Mouse (Mus musculus): ENCODE measurements around the gene Ptafr. TPM values are rescaled to one million over a fixed set of nuclear protein-coding genes. Genes with fewer than 3 reads are reported as not detected.

Ptafr gene
- polyA plus RNA-seq (2012; rRNA removed) = 0.42 and 0.65 TPM in 2 replicates

DNA sequence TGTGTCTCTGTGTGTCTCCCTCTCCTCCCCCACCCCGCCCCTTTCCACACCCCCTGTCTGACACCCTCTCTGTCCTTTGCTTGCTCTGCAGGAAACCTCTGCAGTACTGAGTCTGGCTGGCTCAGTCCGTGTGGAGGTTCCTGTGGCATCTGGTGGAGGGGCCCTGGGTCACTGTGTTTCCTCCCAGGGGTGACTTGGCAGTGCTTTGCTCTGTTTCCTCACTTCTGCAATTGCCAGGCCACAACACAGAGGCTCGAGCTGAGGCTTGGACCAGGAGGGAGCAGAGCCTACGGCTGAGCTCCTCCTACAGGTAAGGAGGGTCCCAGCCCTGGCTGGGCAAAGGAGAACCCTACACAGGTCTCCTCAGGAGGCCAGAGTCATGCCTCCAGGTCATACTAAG, at the start of gene Ptafr:
Ptafr (plus strand) TSS at position 103 of the 400 bp plus-strand sequence.

DNA sequence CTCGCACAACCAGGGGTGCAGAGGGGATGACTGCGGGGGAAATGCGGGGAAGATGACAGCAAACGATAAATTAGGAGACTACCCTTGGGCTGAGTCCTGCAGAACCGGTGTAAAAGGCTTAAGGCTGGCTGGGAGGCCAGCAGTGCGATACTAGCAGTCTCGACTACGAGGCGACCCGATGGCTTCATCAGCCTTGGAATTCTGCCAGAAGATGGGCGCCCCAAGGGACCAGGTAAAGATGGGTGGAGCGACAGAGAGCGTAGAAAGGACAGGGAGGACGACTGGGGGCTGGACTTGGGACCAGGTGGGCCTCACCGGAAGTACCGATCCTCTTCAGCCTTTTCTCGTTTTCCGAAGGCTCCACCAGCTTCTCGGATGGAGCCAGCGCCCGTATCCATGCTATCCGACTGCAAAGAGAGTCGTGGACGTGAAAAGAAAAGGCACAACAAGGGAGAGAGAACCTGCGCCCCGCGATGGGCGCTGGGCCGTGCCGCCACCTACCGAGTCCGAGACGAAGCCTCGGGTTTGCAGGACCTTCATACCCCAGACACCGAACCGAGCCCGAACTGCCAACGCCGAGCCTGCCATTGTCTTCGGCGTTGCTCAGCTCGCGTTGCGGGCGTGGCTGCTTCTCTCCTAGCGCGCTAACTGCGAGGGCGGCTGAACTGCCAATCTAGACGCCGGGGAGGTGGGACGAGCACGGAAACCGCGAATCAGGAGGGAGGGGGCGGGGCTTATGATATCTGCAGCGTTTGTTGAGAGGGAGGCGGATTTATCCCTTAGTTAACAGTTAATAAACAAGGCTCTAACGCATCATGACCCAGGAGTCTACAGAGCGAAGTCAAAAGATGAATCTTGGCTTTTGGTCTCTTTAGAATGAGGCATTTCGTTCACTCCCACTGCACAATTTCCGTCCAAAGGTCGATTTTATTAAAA, 30.6 kb upstream of the Ptafr start, which contains the start of gene Atpif1:
Atpif1 (minus strand) TSS at position 679 of the 936 bp plus-strand sequence.

GRCm38 (mm10) chr4:132535406-132536121, 28.3 kb upstream of the Ptafr start, which contains the start of gene Dnajc8:
Gene Dnajc8 (plus strand): TSS chr4:132535550.

Other genes starting within 250 kb of the Ptafr start
- gene Trnau1ap, start 234.5 kb upstream of the Ptafr start, polyA plus RNA-seq (2012; rRNA removed) = 7.4 and 10.1 TPM in 2 replicates
- 20.5 and 26.5 TPM in 2 replicates for gene Rcc1, start 210.5 kb upstream of the Ptafr start, polyA plus RNA-seq (2012; rRNA removed)
- 6.1 and 8.3 TPM in 2 replicates for gene Phactr4, start 141.6 kb upstream of the Ptafr start, polyA plus RNA-seq (2012; rRNA removed)
- gene Med18, start 100.1 kb upstream of the Ptafr start, polyA plus RNA-seq (2012; rRNA removed) = 4.7 and 5.2 TPM in 2 replicates
- 2.9 and 3.3 TPM in 2 replicates for gene Sesn2, start 53.6 kb upstream of the Ptafr start, polyA plus RNA-seq (2012; rRNA removed)
- gene Atpif1, start 30.4 kb upstream of the Ptafr start, polyA plus RNA-seq (2012; rRNA removed) = 941 and 974 TPM in 2 replicates
- gene Dnajc8, start 28.5 kb upstream of the Ptafr start, polyA plus RNA-seq (2012; rRNA removed) = 98.9 and 101 TPM in 2 replicates
- gene Eya3, start 74.9 kb downstream of the Ptafr start, polyA plus RNA-seq (2012; rRNA removed) = 11.6 and 13.3 TPM in 2 replicates
- gene Xkr8, start 168.5 kb downstream of the Ptafr start, polyA plus RNA-seq (2012; rRNA removed) = 1.5 and 2.0 TPM in 2 replicates
- gene Smpdl3b, start 193.2 kb downstream of the Ptafr start, polyA plus RNA-seq (2012; rRNA removed) = 0.73 and 0.87 TPM in 2 replicates
- gene Rpa2, start 204.3 kb downstream of the Ptafr start, polyA plus RNA-seq (2012; rRNA removed) = 54.3 and 63.5 TPM in 2 replicates
- 2.0 and 2.6 TPM in 2 replicates for gene Themis2, start 232.3 kb downstream of the Ptafr start, polyA plus RNA-seq (2012; rRNA removed)